Mouse (Mus musculus): ENCODE measurements around the gene Thumpd1.
A peak's percentile ranks its signal among the peaks of the same experiment; 100 is the strongest.
"Not testable (repeated sequence)": the region's sequence is repeated elsewhere in the genome, so short reads cannot be mapped to it uniquely, and the experiment has no call there.

Gene Thumpd1

DNA sequence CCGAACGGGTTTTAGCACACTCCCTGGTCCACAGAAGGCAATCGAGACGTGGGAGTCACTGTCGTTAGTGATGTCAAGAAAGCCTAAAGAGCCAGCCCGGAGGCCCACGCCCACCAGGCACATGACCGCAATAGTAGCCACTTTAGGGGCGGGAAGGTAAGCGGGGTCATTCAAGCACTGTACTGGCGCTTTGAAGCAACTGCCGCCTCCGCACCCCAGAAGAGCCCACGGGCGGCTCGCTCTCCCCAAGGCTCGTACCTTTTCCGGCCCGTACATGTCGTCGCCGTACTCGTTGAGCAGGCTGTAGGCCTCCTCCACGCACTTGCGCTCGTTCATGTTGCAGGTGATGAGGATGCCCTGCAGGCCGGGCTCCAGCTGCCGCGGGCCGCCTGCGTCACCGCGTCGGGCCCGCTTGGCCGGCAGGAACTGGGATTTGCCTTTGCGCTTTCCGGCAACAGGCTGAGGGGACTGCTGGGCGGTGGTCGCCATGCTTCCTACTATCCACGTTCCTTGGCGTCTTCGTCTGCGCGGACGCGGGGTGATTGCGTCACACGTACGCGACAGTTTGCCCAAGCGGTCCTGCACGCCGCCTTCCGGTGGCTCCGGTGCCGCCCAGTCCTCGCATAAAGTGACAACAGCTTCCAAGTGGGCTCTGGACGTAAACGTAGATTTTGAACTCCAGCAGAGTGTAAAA lies at the start of gene Thumpd1:
Gene Thumpd1, minus strand, starts transcription at position 546 of the 694 bp plus-strand sequence.
- peak; percentile 86 to 96 for DNase-seq (ENCODE audit: low spot score in 2 of 2)

GRCm38 (mm10) chr7:119769895-119770294 lies 49.3 kb upstream of the Thumpd1 start:
- DNase-seq (ENCODE audit: low spot score in 2 of 2), result no peak

DNA sequence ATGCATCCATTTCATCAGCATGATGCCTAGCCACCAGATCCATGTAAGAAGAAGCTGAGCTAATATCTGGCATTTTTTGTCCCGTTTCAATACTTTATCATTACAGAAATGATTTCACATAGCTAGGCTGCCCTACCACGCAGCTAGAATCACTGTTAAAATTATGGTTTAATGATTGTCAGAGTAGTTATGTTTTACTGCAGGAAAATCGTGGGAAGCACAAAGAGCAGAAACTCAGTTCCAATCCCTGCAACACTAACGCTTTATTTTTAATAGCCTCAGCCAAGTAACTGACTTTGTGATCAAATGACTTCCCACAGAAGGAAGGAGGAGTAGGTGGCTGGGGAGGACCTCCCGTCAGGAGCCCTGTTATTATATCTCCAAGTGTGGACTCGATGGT lies 46.4 kb upstream of the Thumpd1 start:
- no peak for DNase-seq (ENCODE audit: low spot score in 2 of 2)

DNA sequence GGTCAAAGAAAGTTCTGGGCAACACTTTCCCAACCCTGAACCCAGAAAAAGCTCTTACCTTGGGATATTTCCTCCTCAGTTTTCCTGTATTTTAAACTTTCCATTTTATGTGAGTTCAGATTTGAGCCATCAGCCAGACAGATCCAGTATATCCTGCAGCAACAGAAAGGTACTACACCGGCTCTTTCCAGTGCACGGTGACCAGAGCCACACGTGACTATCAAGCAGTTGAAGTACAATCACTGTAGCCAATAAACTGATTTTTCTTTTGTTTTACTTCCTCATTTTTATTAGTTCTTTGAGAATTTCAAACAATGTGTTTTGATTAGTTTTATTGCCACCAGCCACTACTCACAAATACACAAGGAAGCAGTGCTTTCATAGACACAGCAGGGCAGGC lies 43.8 kb upstream of the Thumpd1 start:
- no peak for DNase-seq (ENCODE audit: low spot score in 2 of 2)

- DNase-seq (ENCODE audit: low spot score in 2 of 2), result no peak
These were observed 41.6 kb upstream of the Thumpd1 start for GRCm38 (mm10) chr7:119762166-119762697.

- no peak for DNase-seq (ENCODE audit: low spot score in 2 of 2)
These were observed 39.9 kb upstream of the Thumpd1 start, which contains the start of gene Acsm3 for GRCm38 (mm10) chr7:119760527-119760951. TSS of gene Acsm3 (plus strand) at chr7:119760923.

DNA sequence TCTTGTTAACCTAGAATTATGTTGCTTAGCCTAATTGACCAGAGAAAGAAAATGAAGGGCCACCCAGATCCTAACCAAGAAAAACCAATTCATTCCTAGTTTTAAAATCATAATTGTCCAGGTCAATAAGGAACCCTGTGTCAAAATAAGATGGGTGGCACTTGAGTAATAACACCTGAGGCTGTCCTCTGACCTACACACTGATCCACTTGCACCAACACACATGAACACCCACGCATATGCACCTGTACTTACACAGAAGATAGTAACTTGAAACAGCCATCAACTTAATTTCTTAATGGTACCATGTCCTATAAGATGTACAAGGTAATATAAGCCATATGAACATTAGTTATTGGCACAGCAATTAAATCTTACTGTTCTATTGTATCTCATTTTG lies 33.1 kb upstream of the Thumpd1 start:
- DNase-seq (ENCODE audit: low spot score in 2 of 2), result no peak

DNA sequence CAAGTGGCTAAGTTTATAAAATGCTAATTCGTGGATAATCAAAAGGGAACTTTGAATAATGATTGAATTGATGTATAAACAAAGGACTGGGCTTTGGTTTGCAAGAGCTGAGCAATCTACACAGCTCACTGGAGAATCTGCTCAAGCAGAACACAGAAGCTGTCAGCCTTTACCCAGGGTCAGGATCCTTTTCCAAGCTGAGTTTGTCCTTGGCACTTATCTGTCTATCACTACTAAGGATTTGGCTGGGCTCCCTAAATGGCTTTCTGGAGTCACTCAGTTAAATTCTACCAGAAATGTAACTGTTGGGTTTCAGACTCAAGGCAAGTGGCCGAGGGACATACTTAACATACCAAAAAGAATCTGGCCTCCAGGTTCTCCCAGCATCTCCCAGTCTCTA lies 29.3 kb upstream of the Thumpd1 start:
- DNase-seq (ENCODE audit: low spot score in 2 of 2), result no peak

DNA sequence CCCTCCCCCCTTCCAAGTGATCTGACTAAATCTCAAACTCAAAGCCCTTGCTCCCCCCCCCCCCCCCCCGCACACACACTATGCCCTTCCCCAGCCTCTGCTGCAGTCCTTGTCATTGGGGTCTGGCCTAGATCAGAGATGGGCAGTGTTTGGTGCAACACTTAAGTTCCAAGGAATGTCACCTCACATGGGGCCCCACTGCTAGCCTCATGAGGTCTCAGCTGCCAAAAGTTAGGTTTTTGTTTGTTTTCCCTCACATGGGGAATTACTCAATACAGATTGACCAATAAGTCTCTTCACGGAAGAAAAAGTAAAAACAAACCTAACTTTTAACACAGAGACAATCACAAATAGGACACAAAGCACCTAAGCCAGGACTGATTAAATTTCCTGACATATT lies 28.2 kb upstream of the Thumpd1 start:
- DNase-seq (ENCODE audit: low spot score in 2 of 2), result no peak

- DNase-seq (ENCODE audit: low spot score in 2 of 2), result no peak
These were observed 25.3 kb upstream of the Thumpd1 start for GRCm38 (mm10) chr7:119745869-119746268.

DNA sequence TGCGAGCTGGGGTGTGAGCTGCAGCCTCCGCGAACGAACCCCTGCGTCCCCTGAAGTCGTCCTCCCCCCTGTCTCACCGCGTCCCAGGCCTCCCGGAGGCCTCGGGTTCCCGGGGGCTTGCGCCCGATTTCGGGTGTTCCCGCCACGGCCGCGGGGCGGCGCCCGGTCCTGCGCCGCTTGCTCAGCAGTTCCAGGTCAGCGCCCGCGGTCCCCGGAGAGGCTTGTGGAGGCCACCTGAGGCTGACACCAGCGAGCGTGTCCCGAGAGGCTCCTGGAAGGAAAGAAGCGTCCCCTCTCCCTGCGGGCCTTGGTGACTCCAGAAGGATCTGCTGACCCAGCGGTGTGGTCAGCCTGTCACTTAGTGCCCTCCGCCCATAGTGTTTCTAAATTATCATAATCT lies 23.7 kb upstream of the Thumpd1 start:
- no peak for DNase-seq (ENCODE audit: low spot score in 2 of 2)

DNA sequence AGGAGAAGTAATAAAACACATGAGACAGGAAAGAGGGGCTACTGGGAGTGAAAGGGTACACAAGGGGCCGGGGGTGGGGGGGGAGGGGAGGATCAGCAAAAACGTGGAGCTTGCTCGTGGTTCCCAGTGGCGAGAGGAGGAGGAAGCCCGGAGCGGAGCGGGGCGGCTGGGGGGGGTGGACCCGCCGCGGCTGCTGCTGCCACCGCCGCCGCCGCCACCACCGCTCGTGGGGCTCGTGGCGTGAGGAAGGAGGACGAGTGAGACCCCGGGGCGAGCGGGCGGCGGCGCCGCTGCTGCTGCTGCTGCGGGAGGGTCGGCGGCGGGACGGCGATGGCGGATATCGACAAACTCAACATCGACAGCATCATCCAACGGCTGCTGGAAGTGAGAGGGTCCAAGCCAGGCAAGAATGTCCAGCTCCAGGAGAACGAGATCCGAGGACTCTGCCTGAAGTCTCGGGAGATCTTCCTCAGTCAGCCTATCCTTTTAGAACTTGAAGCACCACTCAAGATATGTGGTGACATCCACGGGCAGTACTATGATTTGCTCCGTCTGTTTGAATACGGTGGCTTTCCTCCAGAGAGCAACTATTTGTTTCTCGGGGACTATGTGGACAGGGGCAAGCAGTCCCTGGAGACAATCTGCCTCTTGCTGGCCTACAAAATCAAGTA lies 19.3 kb upstream of the Thumpd1 start:
- not testable (repeated sequence) for DNase-seq (ENCODE audit: low spot score in 2 of 2)

DNA sequence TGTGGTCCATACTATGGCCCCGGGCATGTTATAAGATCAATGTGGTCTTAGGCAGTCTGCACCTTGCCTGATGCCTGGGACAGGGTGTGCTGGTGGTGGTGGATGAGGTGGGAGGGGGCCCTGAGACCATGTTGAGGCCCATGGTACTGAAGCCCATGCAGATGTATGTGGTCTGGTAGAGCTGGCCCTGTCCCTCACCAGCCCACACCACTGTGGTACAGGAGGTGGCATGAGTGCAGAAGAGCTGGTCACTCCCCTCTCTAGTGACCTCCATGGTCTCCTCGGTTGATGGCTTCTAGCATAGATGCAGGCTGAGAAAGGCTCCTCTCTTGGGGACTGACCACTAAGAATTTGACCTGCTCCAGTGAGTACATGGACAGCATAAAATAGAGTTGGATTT lies 18.3 kb upstream of the Thumpd1 start:
- DNase-seq (ENCODE audit: low spot score in 2 of 2), result no peak

DNA sequence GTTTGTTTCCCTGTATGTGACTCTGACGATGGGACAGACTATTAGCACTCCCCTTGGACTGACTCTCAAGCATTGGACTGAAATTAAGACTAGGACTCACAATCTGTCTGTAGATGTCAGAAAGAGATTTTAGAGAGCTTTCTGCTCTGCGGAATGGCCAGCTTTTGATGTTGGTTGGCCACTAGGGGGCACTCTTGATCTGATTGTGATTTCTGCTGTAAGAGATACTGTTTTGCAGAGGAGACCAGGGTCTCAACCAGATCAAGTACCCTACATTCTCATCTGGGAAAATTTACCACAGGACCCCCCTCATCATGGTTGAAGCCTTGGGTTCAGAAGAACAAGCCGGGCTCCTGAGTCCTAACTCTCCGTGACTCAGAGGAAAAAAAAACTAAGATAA lies 10.7 kb upstream of the Thumpd1 start:
- not testable (repeated sequence) for DNase-seq (ENCODE audit: low spot score in 2 of 2)

- DNase-seq (ENCODE audit: low spot score in 2 of 2), result no peak
These were observed 7.0 kb upstream of the Thumpd1 start for GRCm38 (mm10) chr7:119727621-119728020.

- DNase-seq (ENCODE audit: low spot score in 2 of 2), result no peak
These were observed 331 bp upstream of the Thumpd1 start for GRCm38 (mm10) chr7:119720947-119721310.

GRCm38 (mm10) chr7:119714111-119714510 lies 6.5 kb downstream of the Thumpd1 start:
- no peak for DNase-seq (ENCODE audit: low spot score in 2 of 2)

- no peak for DNase-seq (ENCODE audit: low spot score in 2 of 2)
These were observed 25.7 kb downstream of the Thumpd1 start for GRCm38 (mm10) chr7:119694926-119695325.

GRCm38 (mm10) chr7:119692302-119692701 lies 28.3 kb downstream of the Thumpd1 start:
- no peak for DNase-seq (ENCODE audit: low spot score in 2 of 2)

GRCm38 (mm10) chr7:119689726-119690125 lies 30.9 kb downstream of the Thumpd1 start, which contains the start of gene Acsm4:
TSS of gene Acsm4 (plus strand) at chr7:119690026.
- DNase-seq (ENCODE audit: low spot score in 2 of 2), result no peak

DNA sequence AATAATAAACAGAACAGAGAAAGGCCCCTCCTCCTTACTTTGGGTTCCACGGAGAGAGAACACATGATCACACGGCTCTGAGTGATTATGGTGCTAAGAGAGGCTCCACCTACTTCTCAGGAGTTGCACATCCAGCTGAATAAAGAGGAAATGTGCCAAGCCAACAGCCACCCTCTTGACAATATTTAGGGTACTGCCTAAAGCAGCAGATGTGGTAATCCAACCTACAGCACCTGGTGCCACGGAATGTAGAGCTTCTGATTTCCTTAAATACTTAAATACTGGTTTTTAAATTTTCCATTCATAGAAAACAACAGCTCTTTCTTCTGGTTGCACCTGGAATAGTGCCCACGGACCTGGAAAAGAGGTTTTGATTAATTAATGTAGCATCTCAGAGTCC lies 37.9 kb downstream of the Thumpd1 start:
- DNase-seq (ENCODE audit: low spot score in 2 of 2), result no peak

DNA sequence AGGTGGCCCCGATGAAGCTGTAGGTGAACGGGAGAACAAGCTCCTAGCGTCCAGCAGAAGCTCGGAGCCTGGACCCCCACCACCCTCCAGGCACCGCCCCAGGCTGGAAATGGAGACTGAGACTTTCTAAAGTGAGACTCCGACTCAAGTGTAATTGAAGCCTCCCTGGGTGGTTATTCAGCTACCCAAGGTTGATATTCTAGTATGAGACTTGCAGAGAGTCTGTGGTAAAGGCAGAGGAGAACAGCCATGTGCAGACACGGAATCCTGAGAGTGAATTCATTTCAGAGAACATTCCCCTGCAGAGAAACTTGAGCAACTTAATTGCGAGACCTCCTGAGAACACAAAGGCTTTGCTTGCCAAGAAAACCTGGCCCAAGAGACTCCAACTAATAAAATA lies 40.5 kb downstream of the Thumpd1 start:
- no peak for DNase-seq (ENCODE audit: low spot score in 2 of 2)

DNA sequence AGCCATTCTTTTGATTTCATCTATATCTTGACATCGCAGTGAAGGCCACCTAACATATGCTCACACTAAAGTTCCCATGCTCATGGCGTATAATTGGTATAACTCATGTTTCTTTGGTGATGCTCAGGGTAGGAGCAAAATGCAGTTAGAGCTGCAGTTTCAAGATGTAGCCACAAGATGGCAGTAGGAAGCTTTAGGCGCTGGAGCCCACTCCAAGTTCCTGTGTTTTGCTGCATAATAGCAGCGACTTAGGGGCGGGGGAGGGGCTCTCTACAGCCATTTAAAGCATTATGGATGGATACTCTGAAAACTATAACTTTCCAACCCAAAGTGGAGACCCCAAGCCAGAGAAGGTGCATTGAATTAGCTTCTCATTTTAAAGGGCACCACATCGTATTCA lies 47.1 kb downstream of the Thumpd1 start:
- DNase-seq (ENCODE audit: low spot score in 2 of 2), result no peak
